Mouse (Mus musculus) left cerebral cortex, postnatal 4 days (tissue): ENCODE data around the gene Cpz. TPM values are rescaled to one million over a fixed set of nuclear protein-coding genes. Genes with fewer than 3 reads are reported as not detected.
A peak's percentile ranks its signal among the peaks of the same experiment; 100 is the strongest.

Source experiments
- DNase-seq: peaks from one replicate; pipeline ENCODE4 v3.0.0-alpha.2; 2022
- intact Hi-C: fragments of 180-260 bp; cut with DNase I; formaldehyde crosslinking; loops from one replicate; pipeline ENCODE4 v1.15.1; 2025
- total RNA-seq, 2 experiments: library from RNA; stranded (reverse); gene quantifications; 2 replicates each; pipeline ENCODE4 v1.2.3; 2021

Gene Cpz
- total RNA-seq, 2 experiments from 2014 or later = 1.9 to 3.3 TPM

DNA sequence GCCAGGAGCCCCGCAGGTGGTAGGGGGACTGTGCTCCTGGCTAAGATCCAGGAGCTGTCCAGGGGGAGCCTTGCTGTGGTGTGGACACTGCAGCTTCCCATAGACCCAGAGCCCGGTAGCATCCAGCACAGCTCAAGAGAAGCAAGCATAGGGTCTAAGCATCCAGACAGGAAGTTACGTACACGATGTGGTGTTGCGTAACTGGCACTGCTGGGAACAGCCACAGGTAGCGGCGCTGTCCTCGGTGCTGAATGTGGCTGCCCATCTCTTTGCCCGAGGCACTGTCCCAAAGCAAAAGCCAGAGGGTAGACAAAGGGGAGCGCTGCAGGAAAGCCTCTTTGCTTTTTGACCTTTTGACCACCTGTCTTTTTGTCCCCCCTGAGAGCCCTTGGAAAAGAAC is 6.1 kb upstream of the Cpz start:
- intact Hi-C loops = no loop called here
- DNase-seq = no peak

DNA sequence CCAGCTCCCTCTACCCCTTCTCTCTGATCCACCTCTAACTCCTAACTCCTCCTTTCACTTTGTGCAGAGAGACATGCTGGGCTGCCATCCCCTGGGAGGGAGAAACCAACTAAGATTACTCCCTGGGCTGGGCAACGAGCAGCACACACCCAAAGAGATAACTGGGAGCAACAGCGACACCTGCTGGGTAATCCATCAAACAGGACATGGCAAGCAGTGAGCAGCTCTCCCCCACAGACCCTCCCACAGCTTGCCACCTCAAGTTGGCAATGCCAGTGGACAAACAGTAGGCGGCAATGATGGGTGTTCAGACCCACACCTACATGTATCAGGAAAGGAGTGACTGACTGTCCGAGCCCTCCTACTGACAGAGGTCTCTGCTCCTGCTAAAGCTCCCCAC is 4.9 kb upstream of the Cpz start:
- DNase-seq = peak; percentile 67
- intact Hi-C loops = no loop called here

DNA sequence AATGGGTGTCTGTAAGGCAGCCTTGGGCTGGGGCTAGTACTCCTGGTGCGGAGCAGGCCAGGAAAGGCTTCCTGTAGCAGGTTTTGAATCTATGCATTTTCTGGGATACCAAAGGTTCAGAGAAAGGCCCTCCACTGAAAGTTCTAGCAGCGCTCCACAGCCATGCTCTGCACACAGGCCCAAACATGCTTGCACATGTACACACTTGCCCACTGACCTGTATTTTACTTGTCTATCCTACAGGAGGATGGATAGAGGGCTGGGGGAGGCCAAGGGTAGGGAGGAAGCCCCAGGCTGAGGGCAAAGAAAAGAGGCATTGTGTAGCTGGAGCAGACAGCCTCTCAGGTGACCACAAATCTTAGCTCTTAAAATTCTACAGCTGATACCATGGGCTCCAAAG is 1.1 kb downstream of the Cpz start:
- intact Hi-C loops = no loop called here

DNA sequence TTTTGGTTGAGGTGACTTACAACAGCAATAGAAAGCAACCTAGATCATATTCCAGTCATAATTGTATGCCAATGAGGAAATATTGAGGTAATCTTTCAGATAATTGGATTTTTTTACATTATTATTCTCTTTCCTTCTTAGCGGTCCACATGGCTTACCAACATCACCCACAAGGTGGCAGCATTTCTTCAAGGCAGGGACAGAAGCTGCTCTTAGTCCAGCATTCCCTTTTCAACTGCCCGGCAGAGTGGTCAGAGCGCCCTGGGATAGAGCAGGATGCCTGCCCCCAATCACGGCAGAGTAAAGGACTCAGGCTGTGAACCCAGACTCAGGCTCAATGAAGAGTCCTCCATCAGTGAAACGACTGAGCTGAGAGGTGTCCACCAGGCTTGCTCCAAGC is 1.8 kb downstream of the Cpz start:
- intact Hi-C loops = no loop called here
- peak; percentile 82 for DNase-seq

More for the DNA sequence above, 1.1 kb downstream of the Cpz start:
- DNase-seq = no peak

DNA sequence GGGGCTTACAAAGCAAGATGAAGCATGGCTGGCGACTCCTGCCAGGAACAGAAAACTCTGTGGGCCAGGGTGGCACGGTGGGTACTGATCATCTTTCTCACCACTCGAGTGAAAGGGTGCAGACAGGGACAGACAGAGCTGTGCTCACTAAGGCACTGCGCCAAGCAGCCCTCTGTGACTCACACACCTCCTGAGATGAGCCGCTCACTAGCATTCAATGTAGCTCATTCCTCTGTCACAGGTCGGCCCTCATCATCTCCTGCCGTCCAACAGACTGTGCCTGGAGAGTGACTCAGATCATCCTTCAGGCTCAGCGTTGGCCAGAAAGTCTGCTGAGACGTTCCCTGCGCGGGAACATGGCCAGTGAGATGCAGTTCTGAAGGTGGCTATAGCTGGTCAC is 8.7 kb downstream of the Cpz start:
- DNase-seq = no peak
- intact Hi-C loops = no loop called here

DNA sequence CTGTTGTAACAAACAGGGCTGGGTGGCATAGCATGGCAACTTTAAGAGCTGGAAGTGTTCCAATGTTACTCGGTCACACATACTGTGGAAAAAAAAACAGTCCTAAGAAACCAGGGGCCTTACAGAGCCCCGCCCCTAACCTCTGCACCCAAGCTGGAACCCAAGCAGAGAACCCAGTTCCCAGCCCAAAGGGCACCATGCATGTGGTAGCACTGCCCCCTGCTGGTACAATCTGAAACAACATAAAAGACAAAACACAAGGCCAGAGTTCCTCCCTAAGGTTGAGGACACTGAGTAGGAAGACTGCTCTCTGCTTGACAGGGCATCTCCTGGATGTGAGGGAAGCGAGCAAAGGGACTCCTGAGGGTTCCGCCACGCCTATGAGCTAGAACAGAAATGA is 14.9 kb downstream of the Cpz start:
- intact Hi-C loops = loop anchor here (5.0 kb wide), 3 partner anchors 128 to 618 kb away; no protein-coding TSS in a partner anchor
- DNase-seq = peak; percentile 60

DNA sequence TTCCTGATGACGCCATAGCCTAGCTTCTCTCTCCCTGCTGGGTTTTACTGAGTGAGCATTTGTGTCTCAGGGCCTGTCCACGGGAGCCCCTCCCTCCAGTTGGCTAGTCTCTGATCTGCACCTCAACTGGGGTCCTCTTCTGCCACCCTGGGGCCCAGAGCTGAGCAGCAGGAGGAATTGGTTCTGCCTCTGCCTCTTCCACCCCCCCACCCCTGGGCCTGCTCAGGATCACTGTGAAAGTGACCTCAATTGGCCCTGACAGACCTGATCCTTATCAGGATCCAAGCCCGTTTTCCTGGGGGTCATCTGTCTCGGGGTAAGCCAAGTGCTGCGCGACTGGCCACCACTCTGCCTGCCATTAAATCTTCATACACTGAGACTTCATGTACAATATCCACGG is 20.5 kb downstream of the Cpz start:
- intact Hi-C loops = no loop called here
- no peak for DNase-seq

DNA sequence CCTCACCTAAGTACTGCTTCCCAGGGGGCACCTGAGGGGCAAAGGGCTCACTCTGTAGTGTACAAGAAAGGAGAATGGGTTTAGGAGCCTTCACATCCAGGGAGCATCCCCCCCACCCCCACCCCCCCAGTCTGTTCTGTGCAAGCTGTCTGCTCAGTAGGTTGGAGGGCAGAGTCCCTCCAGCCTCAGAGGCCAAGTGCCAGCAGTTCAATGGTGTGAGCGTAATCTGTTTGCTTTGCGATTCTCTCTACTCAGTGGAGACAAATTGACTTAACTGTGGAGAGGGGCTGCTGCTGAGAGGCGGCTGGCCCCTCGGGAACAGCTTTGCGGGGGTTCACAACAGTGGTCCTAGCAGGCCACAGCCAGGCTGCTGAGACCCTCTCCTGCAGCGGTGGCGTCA is 28.2 kb downstream of the Cpz start:
- intact Hi-C loops = no loop called here
- peak; percentile 45 for DNase-seq

DNA sequence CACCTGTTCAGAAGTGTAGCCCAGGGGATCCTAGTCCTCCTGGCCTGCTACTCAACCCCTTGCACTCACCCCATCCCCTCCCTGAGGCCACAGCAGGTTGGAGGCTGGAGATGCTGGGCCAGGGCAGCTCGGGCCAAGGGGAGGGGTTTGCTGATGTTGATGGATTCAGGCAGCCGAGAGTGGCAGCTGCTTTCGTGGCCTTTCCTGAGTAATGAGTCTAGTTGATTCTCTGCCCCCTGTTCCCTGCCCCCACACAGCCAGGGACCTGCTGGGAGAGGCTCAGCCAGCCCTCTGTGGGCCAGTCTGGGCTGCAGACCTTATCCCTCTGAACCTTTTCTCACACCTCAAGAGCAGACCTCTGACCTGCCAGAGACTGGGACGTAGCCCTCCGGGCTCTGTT is 29.5 kb downstream of the Cpz start:
- intact Hi-C loops = no loop called here
- DNase-seq = peak; percentile 69

DNA sequence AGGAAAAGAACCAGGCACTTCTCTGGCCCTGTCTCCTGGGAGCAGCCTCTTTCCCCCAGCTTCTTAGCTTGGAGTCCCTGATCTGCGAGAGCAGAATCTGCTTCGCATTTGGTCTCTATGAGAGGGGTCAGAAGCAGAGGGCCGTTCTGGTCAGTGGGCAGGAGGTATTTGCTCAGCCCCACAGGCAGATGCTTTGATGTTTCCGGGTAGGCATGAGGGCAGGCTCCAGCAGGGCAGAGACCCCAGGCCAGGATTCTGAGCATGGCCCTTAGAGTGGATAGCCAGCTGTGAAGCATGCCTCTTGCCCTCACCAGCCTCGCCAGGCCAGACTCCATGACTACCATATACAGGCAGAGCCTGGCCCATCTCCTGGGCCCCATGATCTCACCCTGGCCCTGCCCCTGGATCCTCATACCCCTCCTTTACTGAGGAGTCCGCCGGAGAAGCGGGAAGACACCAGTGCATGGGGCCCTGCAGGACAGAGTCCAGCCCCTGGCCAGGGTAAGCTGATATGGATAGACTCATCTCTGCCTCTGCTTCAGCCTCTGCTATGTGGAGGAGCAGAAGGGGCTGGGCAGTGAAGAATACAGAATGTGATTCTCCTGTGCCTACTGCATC is 30.6 kb downstream of the Cpz start:
- intact Hi-C loops = no loop called here
- DNase-seq = no peak

DNA sequence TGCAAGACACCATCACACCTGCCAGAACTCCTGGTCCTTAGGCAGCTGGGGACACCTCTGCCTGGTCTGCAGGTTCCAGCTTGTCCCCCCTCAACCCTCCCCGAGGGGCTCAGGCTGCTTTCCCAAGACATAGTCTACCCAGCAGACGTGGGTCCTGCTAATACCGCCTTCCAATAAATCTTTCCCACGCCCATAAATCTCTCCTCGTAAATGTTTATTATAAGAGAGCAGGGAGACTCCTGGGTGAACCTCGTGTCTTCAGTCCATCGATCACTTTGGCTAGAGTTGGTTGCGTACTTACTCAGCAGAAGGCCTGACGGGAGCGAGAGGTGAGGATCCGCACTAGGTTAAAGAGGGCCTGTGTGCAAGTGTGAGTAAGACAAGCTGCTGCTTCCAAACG is 31.7 kb downstream of the Cpz start:
- no peak for DNase-seq
- intact Hi-C loops = no loop called here

DNA sequence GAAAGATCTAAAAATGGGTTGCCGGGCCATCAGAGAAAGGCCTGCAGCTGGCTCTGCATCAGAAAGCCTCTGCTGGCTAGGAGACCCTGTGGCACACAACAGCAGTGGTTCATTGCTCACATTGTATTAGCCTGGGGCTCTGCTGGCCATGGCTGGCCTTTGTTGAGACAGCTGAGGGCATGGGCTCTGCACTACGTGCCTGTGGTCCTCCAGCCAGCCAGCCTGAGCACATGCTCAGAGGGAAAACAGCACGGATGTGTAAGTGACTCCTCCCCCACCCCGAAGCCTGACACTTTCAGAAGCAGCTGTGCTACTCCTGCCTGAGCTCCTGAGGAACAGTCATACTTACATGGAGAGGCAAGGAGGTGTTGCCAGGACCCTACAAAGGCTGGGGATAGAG is 46.0 kb downstream of the Cpz start:
- intact Hi-C loops = no loop called here
- no peak for DNase-seq

DNA sequence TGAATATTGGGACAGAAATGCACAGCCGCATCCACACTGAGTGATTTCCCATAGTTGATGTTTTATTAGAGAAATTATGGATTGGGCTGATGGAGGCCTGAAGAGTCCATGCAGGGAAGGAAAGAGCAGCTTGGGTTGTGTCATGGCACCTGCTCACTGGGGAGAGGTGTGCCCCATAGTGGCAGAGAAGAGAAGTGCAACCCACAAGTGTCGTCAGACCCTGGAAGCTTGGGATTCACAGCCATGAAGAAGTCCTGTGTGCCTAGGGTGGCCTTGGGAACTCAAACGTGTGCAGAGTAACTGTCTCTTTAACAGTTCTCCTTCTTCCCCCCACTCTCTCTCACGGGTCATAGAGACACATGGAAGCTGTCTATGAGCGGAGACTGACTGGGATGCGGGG is 50.3 kb downstream of the Cpz start:
- intact Hi-C loops = no loop called here
- peak; percentile 45 for DNase-seq

DNA sequence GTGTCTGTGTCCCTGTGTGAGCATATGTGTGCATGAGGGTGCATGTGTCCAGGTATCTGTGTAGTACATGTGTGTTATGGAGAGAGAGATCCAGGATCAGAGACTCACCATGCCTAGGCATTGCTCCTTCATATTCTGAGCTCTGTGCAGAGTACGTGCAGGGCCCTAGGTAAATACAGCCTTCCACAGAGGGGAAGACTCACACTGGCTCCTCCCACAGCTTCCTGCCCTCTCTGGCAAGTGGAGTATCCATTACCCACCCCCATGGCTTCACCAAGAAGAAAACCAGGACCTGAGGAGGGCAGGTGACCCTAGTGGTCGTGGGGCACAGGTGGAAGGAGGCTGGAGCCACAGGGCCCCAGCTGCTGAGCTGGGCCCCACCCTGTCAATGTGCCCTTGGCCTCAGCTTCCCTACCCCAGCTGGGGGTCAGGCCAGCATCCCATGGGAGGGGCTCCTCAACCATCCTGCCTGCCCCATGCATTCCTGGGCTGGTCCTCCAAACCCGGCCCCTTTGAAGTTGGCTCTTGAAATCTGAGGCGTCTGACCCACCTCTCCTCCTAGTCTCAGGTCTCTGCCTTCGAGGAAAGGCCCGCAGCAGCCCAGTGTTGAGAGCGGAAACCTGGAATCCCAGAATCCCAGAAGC is 54.5 kb downstream of the Cpz start:
- intact Hi-C loops = no loop called here
- no peak for DNase-seq

DNA sequence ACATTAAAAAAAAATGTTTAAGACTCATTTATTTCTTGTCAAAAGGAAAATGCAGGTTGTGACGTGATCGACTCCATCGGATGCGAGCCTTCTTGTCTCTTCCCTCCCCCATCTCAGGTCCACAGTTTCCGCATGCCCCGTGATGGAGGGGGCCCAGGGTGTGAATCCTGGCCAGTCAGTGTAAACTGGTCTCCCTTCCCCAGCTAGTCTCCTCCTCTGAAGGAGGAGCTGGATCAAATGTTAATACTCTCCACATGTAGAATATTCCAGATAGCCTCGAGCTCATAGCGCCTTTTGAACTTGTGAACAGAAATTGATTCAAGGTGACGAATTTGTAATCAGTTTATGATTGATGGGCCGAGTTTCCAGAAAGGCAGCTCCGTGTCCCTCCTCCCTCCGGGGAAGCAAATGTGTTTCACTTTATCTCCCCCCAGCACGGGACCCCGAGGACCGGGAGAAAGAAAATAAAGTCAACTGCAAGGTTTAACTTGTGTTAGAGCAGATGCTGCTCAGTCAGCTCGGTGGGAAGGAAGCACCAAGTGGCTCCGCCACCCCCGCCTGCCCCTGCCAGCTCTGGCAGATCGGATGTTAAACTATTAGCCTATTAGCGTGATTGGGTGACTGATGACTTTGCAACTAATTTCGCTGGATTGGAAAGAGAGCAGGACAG is 59.4 kb downstream of the Cpz start:
- intact Hi-C loops = no loop called here

DNA sequence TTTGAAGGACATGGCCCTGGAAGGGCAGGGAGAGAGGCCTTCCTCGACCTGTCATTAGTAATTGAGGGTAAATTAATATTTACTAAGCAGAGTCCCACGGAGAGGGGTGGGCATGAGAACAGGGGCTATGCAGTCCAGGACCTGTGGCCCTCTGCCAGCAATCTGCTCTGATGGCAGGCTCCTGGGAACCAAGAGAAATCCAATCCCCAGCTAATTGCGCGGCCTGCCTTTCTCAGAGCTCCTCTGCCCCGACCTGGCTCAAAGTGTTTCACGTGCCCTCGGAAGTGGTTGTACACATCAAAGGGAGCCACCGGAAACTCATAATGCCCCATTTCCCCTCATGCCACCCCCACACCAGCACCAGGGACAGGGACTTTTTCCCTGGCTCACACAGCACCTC is 63.4 kb downstream of the Cpz start:
- intact Hi-C loops = no loop called here
- DNase-seq = peak; percentile 34

More for the DNA sequence above, 59.4 kb downstream of the Cpz start:
- no peak for DNase-seq

DNA sequence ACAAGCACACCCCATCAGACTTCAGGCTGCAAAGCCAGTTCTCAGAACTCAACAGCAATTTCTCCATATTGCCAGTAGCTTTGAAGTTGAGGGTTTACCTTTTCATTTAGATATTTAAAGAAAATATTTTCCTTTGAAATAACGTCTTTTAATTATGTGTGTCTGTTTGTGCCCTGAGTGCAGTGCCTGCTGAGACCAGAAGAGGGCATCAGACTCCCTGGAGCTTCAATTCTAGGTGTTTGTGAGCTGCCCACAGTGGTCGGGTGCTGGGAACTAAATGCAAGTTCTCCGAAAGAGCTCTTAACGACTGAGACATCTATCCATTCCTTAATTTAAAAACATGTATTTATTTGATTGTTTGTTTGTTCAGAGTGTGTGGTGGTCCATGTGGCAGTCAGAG is 65.7 kb downstream of the Cpz start:
- intact Hi-C loops = no loop called here
- no peak for DNase-seq

DNA sequence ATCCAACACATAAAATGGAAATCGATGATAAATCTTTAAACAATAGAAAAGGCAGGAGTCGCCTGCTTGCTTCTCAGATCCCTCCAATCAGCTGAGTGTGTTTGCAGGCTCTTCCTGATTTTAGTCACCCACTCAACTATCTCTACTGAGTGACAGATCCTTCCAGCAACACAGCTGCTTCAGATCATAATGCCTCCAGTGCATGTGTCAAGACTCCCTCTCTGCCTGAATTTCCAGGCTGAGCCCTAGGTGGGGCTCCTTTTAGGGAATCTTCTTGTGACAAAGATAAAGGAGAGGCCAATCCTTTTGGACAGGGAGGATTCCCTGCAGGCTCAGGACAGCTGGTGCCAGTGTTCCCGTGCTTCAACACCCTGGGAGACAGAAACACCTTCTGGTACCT is 67.2 kb downstream of the Cpz start:
- intact Hi-C loops = no loop called here
- DNase-seq = no peak

DNA sequence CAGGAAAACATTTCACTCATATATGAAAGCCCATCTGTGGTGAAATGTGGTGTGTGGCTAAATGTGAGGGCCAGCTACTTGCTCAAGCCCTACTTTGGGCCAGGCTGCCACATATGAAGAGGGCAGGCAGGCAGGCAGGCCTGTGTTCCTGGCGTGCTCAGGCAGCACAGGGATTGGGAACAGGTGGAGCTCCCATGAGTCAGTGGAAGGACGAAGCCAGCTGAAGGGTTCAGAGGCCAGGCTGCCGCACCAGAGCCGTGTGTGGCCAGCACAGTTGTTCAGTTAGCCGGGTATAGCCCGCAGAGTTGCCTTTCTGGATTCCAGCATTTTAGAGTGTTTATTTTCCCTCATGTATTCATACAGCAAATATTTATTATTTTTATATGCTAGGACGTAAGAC is 68.1 kb downstream of the Cpz start:
- intact Hi-C loops = no loop called here
- no peak for DNase-seq

DNA sequence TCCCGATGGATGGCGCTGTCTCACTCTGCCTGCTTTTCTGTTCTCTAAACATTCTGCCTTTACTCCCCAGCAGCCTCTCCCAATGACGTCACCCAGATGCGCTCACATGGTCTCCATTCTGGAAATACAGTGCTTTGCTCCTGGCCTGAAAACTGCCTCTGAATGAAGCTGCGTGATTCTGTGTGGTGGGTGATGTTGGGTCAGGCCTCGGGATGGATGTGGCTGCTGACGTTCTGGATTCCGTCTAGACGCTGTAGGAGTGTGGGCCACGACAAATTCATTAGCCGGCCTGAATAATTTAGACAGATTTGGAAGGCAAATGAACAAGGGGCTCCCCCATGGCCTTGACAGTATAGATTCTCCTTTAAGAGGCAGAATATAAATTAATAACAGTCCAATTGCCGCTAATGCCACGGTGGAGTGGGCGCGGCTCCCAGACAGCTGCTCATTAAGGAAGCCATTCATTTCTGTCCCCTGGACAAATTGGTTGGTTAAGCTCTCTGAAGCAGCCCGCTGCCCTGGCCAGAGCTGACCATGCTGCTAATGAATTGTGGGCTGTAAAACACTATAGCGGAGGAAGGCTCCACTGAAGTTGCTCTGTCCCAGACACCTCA is 71.2 kb downstream of the Cpz start:
- intact Hi-C loops = no loop called here

More for the DNA sequence above, 71.2 kb downstream of the Cpz start:
- peak; percentile 45 for DNase-seq
